Mouse (Mus musculus) heart, embryonic 14.5 days (tissue): ENCODE measurements around the gene Sec61a1. TPM values are rescaled to one million over a fixed set of nuclear protein-coding genes. Genes with fewer than 3 reads are reported as not detected.

ENCODE experiments used
- ATAC-seq: fragments of 200-750 bp; cut with Nextera tagmentation; 2 replicates; pipeline ENCODE4 v1.8.0; 2017; ENCODE audit warnings: low read depth, moderate TSS enrichment; ENCODE audit not compliant: insufficient number of reproducible peaks, insufficient read depth, low FRiP score
- H3K27ac ChIP-seq, 2 experiments: fragments of 200-500 bp in 1 of 2; fragments of 300-500 bp in 1 of 2; sonication (generic) in 1 of 2; replicated peaks in 1 of 2; 2 replicates each; pipeline ENCODE4 v1.5.1; 2012 to 2014; ENCODE audit warnings: low read depth in 2 of 2, low read length in 2 of 2, control low read depth in 1 of 2, mild to moderate bottlenecking in 1 of 2, mixed read lengths in 1 of 2; ENCODE audit not compliant: control insufficient read depth in 1 of 2, insufficient read depth in 1 of 2
- H3K27me3 ChIP-seq: fragments of 300-500 bp; sonication (generic); 2 replicates; pipeline ENCODE4 v1.6.1; 2014; ENCODE audit warnings: mild to moderate bottlenecking, low read length, control low read depth; ENCODE audit not compliant: control insufficient read depth, insufficient read depth
- H3K36me3 ChIP-seq: fragments of 300-500 bp; sonication (generic); 2 replicates; pipeline ENCODE4 v1.6.1; 2014; ENCODE audit warnings: mild to moderate bottlenecking, control low read depth, low read length, mixed read lengths; ENCODE audit not compliant: control insufficient read depth, insufficient read depth
- H3K4me1 ChIP-seq, 2 experiments: fragments of 200-500 bp in 1 of 2; fragments of 300-500 bp in 1 of 2; sonication (generic) in 1 of 2; 2 replicates each; pipeline ENCODE4 v1.6.1; 2012 to 2014; ENCODE audit warnings: low read length in 2 of 2, control low read depth in 1 of 2, mixed read lengths in 1 of 2; ENCODE audit not compliant: control insufficient read depth in 2 of 2, insufficient read depth in 2 of 2
- H3K4me2 ChIP-seq: fragments of 300-500 bp; sonication (generic); 2 replicates; pipeline ENCODE4 v1.6.1; 2014; ENCODE audit warnings: mild to moderate bottlenecking, low read length
- H3K4me3 ChIP-seq, 2 experiments: fragments of 200-500 bp in 1 of 2; fragments of 300-500 bp in 1 of 2; sonication (generic) in 1 of 2; 2 replicates each; pipeline ENCODE4 v1.5.1; 2012 to 2014; ENCODE audit warnings: low read length in 2 of 2, mild to moderate bottlenecking in 2 of 2, control low read depth in 1 of 2, low read depth in 1 of 2, moderate library complexity in 1 of 2; ENCODE audit not compliant: control insufficient read depth in 1 of 2, insufficient read depth in 1 of 2
- H3K9ac ChIP-seq: fragments of 300-500 bp; sonication (generic); 2 replicates; pipeline ENCODE4 v1.6.1; 2014; ENCODE audit warnings: mild to moderate bottlenecking, low read length
- H3K9me3 ChIP-seq: fragments of 300-500 bp; sonication (generic); 2 replicates; pipeline ENCODE4 v1.6.1; 2016; ENCODE audit warnings: low read length, control low read depth; ENCODE audit not compliant: control insufficient read depth
- WGBS: fragments of 180-500 bp; shearing (Covaris S2); extraction: QIAGEN DNeasy Blood & Tissue Kit; methylation state at CpG from one replicate; pipeline ENCODE4 v1.1.7; 2014; 5-methylcytosine and 5-hydroxymethylcytosine counted together
- polyA plus RNA-seq: library from polyadenylated mRNA; unstranded; fragments of >200 nt; fragmentation: Nextera tagmentation; extraction: Ambion mirVana; gene quantifications from 2 replicates; pipeline ENCODE4 v1.2.1, GENCODE M21; 2014

Sec61a1 gene
- polyA plus RNA-seq, 1 experiment from 2014 or later, result 161 TPM

GRCm38 (mm10) chr6:88493712-88494111, 25.0 kb downstream of the Sec61a1 start:
- Histone ChIP-seq H3K36me3 (peaks cover 47% of the 10 kb centered on the region), H3K9me3 (no peaks in the 10 kb centered on the region), H3K27ac (no peak overlapping the region), H3K4me3 (no peak overlapping the region), H3K27me3 (no peaks in the 10 kb centered on the region), H3K9ac (no peak overlapping the region), H3K4me2 (no peak overlapping the region), H3K4me1 (no peaks in the 10 kb centered on the region)
- whole genome bisulfite sequencing, result 86% methylated on average over 6 of the region's 6 CpGs
- ATAC-seq, result no peak

- Histone ChIP-seq H3K9me3 (no peaks in the 10 kb centered on the region), H3K27me3 (no peaks in the 10 kb centered on the region), H3K4me2 (no peak overlapping the region), H3K9ac (no peak overlapping the region), H3K4me1 (no peaks in the 10 kb centered on the region), H3K4me3 (no peak overlapping the region), H3K27ac (no peak overlapping the region), H3K36me3 (peaks cover 54% of the 10 kb centered on the region)
- no peak for ATAC-seq
- 91% methylated on average over 12 of the region's 12 CpGs for WGBS
Observed at GRCm38 (mm10) chr6:88490629-88491354, 27.9 kb downstream of the Sec61a1 start.

GRCm38 (mm10) chr6:88489834-88490233, 28.9 kb downstream of the Sec61a1 start:
- H3K4me1 ChIP-seq, result no peaks in the 10 kb centered on the region
- no peaks in the 10 kb centered on the region for H3K27me3 ChIP-seq
- peaks cover 63% of the 10 kb centered on the region for H3K36me3 ChIP-seq
- H3K4me2 ChIP-seq, result no peak overlapping the region
- WGBS, result 79% methylated on average over 6 of the region's 6 CpGs
- H3K27ac ChIP-seq, result no peak overlapping the region
- H3K9ac ChIP-seq, result no peak overlapping the region
- no peak for ATAC-seq
- H3K4me3 ChIP-seq, result no peak overlapping the region
- no peaks in the 10 kb centered on the region for H3K9me3 ChIP-seq

- no peak overlapping the region for H3K9ac ChIP-seq
- no peaks in the 10 kb centered on the region for H3K27me3 ChIP-seq
- no peak for ATAC-seq
- no peak overlapping the region for H3K4me3 ChIP-seq
- H3K9me3 ChIP-seq, result no peaks in the 10 kb centered on the region
- H3K36me3 ChIP-seq, result peaks cover 71% of the 10 kb centered on the region
- H3K27ac ChIP-seq, result no peak overlapping the region
- H3K4me1 ChIP-seq, result no peaks in the 10 kb centered on the region
- 80% methylated on average over 7 of the region's 7 CpGs for WGBS
- H3K4me2 ChIP-seq, result no peak overlapping the region
Observed at GRCm38 (mm10) chr6:88489026-88489425, 29.7 kb downstream of the Sec61a1 start.

GRCm38 (mm10) chr6:88486893-88487292, 31.8 kb downstream of the Sec61a1 start:
- WGBS, result 86% methylated on average over 8 of the region's 8 CpGs

GRCm38 (mm10) chr6:88485378-88485777, 33.3 kb downstream of the Sec61a1 start:
- WGBS, result 84% methylated on average over 6 of the region's 6 CpGs
- H3K27ac ChIP-seq, result no peak overlapping the region
- no peaks in the 10 kb centered on the region for H3K9me3 ChIP-seq
- no peak overlapping the region for H3K9ac ChIP-seq
- H3K27me3 ChIP-seq, result no peaks in the 10 kb centered on the region
- no peak overlapping the region for H3K4me3 ChIP-seq
- H3K36me3 ChIP-seq, result peaks cover 82% of the 10 kb centered on the region
- no peak overlapping the region for H3K4me2 ChIP-seq
- peaks cover 2 to 16% of the 10 kb centered on the region in 2 experiments; a peak in 3 of 4 replicates for H3K4me1 ChIP-seq
- ATAC-seq, result no peak

More at GRCm38 (mm10) chr6:88486893-88487292, 31.8 kb downstream of the Sec61a1 start:
- Histone ChIP-seq H3K9ac (no peak overlapping the region), H3K4me3 (no peak overlapping the region), H3K4me1 (peaks cover 2 to 11% of the 10 kb centered on the region in 2 experiments; a peak in 2 of 4 replicates), H3K4me2 (no peak overlapping the region), H3K27ac (no peak overlapping the region), H3K36me3 (peaks cover 79% of the 10 kb centered on the region), H3K27me3 (no peaks in the 10 kb centered on the region), H3K9me3 (no peaks in the 10 kb centered on the region)
- no peak for ATAC-seq

GRCm38 (mm10) chr6:88483913-88484312, 34.8 kb downstream of the Sec61a1 start:
- no peak overlapping the region for H3K27ac ChIP-seq
- H3K9me3 ChIP-seq, result no peaks in the 10 kb centered on the region
- ATAC-seq, result no peak
- H3K4me2 ChIP-seq, result no peak overlapping the region
- H3K4me3 ChIP-seq, result no peak overlapping the region
- H3K36me3 ChIP-seq, result peaks cover 96% of the 10 kb centered on the region
- peaks cover 2 to 21% of the 10 kb centered on the region in 2 experiments; a peak in 3 of 4 replicates for H3K4me1 ChIP-seq
- no peak overlapping the region for H3K9ac ChIP-seq
- no peaks in the 10 kb centered on the region for H3K27me3 ChIP-seq

GRCm38 (mm10) chr6:88483111-88483510, 35.6 kb downstream of the Sec61a1 start:
- Histone ChIP-seq H3K4me1 (peaks cover 2 to 21% of the 10 kb centered on the region in 2 experiments; a peak in 3 of 4 replicates), H3K27ac (0 out of 4 replicates have a peak overlapping the region, but pooled peaks of 1 of the 2 experiments have one; percentile 6), H3K9ac (no peak overlapping the region), H3K36me3 (peaks cover 99% of the 10 kb centered on the region), H3K4me2 (no peak overlapping the region), H3K4me3 (no peak overlapping the region), H3K9me3 (no peaks in the 10 kb centered on the region), H3K27me3 (no peaks in the 10 kb centered on the region)
- ATAC-seq, result no peak
- WGBS, result 62% methylated on average over 7 of the region's 7 CpGs
